Mouse (Mus musculus) ES-E14 (cell line): Measurements from ENCODE around the gene Bmp6. TPM values are rescaled to one million over a fixed set of nuclear protein-coding genes. Genes with fewer than 3 reads are reported as not detected.

ENCODE experiments used
- DNase-seq: peaks from one replicate; pipeline ENCODE4 v3.0.0-alpha.2; 2013; ENCODE audit warnings: low read depth, low spot score
- H3K27ac ChIP-seq: 2 replicates; pipeline ENCODE4 v1.5.1; 2012; ENCODE audit warnings: low read depth, mild to moderate bottlenecking, low read length, moderate library complexity, mixed read lengths; ENCODE audit not compliant: poor library complexity, insufficient read depth, severe bottlenecking
- H3K36me3 ChIP-seq: 2 replicates; pipeline ENCODE4 v1.6.1; 2012; ENCODE audit warnings: mild to moderate bottlenecking, low read length, moderate library complexity, mixed read lengths; ENCODE audit not compliant: control insufficient read depth, poor library complexity, insufficient read depth, severe bottlenecking
- H3K4me1 ChIP-seq, 2 experiments: fragments of 150-350 bp in 1 of 2; sonication (generic) in 1 of 2; 2 replicates each; pipeline ENCODE4 v1.6.1; 2012; ENCODE audit warnings: low read length in 2 of 2, mild to moderate bottlenecking in 1 of 2, mixed read lengths in 1 of 2; ENCODE audit not compliant: control insufficient read depth in 2 of 2, insufficient read depth in 2 of 2, poor library complexity in 1 of 2
- H3K4me3 ChIP-seq, 2 experiments: fragments of 150-350 bp in 1 of 2; sonication (generic) in 1 of 2; 2 replicates each; pipeline ENCODE4 v1.5.1; 2012; ENCODE audit warnings: low read length in 2 of 2, low read depth in 1 of 2, mild to moderate bottlenecking in 1 of 2, mixed read lengths in 1 of 2; ENCODE audit not compliant: insufficient read depth in 1 of 2, poor library complexity in 1 of 2, severe bottlenecking in 1 of 2
- H3K9ac ChIP-seq: 2 replicates; pipeline ENCODE4 v1.6.1; 2012; ENCODE audit warnings: low read depth, mild to moderate bottlenecking, low read length, mixed read lengths; ENCODE audit not compliant: poor library complexity, insufficient read depth, severe bottlenecking
- H3K9me3 ChIP-seq: fragments of 150-350 bp; sonication (generic); 2 replicates; pipeline ENCODE4 v1.6.1; 2012; ENCODE audit warnings: low read depth, mild to moderate bottlenecking, low read length; ENCODE audit not compliant: control insufficient read depth, insufficient read depth
- CHD2 ChIP-seq: IDR thresholded peaks from 2 replicates; pipeline ENCODE4 v1.6.1; 2014; ENCODE audit warnings: mild to moderate bottlenecking, low read depth, low read length, inconsistent platforms
- HCFC1 ChIP-seq: IDR thresholded peaks from 2 replicates; pipeline ENCODE4 v1.6.1; 2012; ENCODE audit warnings: low read length, inconsistent platforms, borderline replicate concordance; ENCODE audit not compliant: insufficient read depth
- MAFK ChIP-seq: IDR thresholded peaks from 2 replicates; pipeline ENCODE4 v1.6.1; 2014; ENCODE audit warnings: mild to moderate bottlenecking, low read depth, low read length, inconsistent platforms; ENCODE audit not compliant: insufficient read depth
- ZC3H11A ChIP-seq: IDR thresholded peaks from 2 replicates; pipeline ENCODE4 v1.6.1; 2012; ENCODE audit warnings: low read depth, mild to moderate bottlenecking, inconsistent platforms, low read length, borderline replicate concordance
- ZNF384 ChIP-seq: IDR thresholded peaks from 2 replicates; pipeline ENCODE4 v1.6.1; 2012; ENCODE audit warnings: low read depth, low read length, inconsistent platforms
- in situ Hi-C, 2 experiments: fragments of 600-800 bp; cut with MboI; formaldehyde crosslinking; loops; one replicate each; pipeline ENCODE4 v1.15.1; 2025; ENCODE audit warnings: low sequenced_read_pairs in 2 of 2, inconsistent platforms in 1 of 2; ENCODE audit not compliant: unreplicated experiment in 2 of 2
- total RNA-seq: library from RNA; depleted of rRNA; stranded (reverse); fragments of 300-350 nt; gene quantifications from 2 replicates; pipeline ENCODE4 v1.2.3, GENCODE M21; 2012

Gene Bmp6
- total RNA-seq, 1 experiment, result 2.1 TPM

GRCm38 (mm10) chr13:38354284-38354683, 9.4 kb downstream of the Bmp6 start:
- no peak overlapping the region for H3K4me3 ChIP-seq
- no peaks in the 10 kb centered on the region for H3K9me3 ChIP-seq
- peaks cover 0 to 3% of the 10 kb centered on the region in 2 experiments; a peak in 1 of 4 replicates for H3K4me1 ChIP-seq
- DNase-seq, result no peak
- in situ Hi-C loops, result no loop called here
- H3K27ac ChIP-seq, result no peak overlapping the region
- no peak for TF ChIP-seq HCFC1
- no peak for TF ChIP-seq CHD2
- TF ChIP-seq MAFK, result no peak
- no peak for TF ChIP-seq ZNF384
- TF ChIP-seq ZC3H11A, result no peak
- H3K36me3 ChIP-seq, result no peaks in the 10 kb centered on the region
- H3K9ac ChIP-seq, result no peak overlapping the region

GRCm38 (mm10) chr13:38359045-38359444, 14.1 kb downstream of the Bmp6 start:
- no peaks in the 10 kb centered on the region for H3K9me3 ChIP-seq
- H3K36me3 ChIP-seq, result no peaks in the 10 kb centered on the region
- in situ Hi-C loops, result no loop called here
- H3K4me1 ChIP-seq, result no peaks in the 10 kb centered on the region
- TF ChIP-seq CHD2, result no peak
- no peak for TF ChIP-seq ZNF384
- no peak for TF ChIP-seq HCFC1
- TF ChIP-seq ZC3H11A, result no peak
- no peak for TF ChIP-seq MAFK
- H3K9ac ChIP-seq, result no peak overlapping the region
- DNase-seq, result no peak
- H3K27ac ChIP-seq, result no peak overlapping the region
- no peak overlapping the region for H3K4me3 ChIP-seq

- DNase-seq, result no peak
- H3K4me3 ChIP-seq, result no peak overlapping the region
- no peaks in the 10 kb centered on the region for H3K4me1 ChIP-seq
- no peak overlapping the region for H3K9ac ChIP-seq
- in situ Hi-C loops, result no loop called here
- H3K27ac ChIP-seq, result no peak overlapping the region
- H3K9me3 ChIP-seq, result no peaks in the 10 kb centered on the region
- no peak for TF ChIP-seq CHD2
- no peak for TF ChIP-seq ZNF384
- no peak for TF ChIP-seq ZC3H11A
- no peak for TF ChIP-seq MAFK
- no peak for TF ChIP-seq HCFC1
- H3K36me3 ChIP-seq, result no peaks in the 10 kb centered on the region
Measured at GRCm38 (mm10) chr13:38362751-38363150, 17.8 kb downstream of the Bmp6 start.

- Histone ChIP-seq H3K9me3 (no peaks in the 10 kb centered on the region), H3K4me3 (no peak overlapping the region), H3K4me1 (no peaks in the 10 kb centered on the region), H3K36me3 (no peaks in the 10 kb centered on the region), H3K27ac (no peak overlapping the region), H3K9ac (no peak overlapping the region)
- in situ Hi-C loops, result no loop called here
- DNase-seq, result no peak
- no peak for TF ChIP-seq MAFK
- TF ChIP-seq ZNF384, result no peak
- TF ChIP-seq ZC3H11A, result no peak
- no peak for TF ChIP-seq HCFC1
- no peak for TF ChIP-seq CHD2
Measured at GRCm38 (mm10) chr13:38363869-38364268, 19.0 kb downstream of the Bmp6 start.

- no peaks in the 10 kb centered on the region for H3K9me3 ChIP-seq
- DNase-seq, result no peak
- no peak overlapping the region for H3K4me3 ChIP-seq
- H3K4me1 ChIP-seq, result no peaks in the 10 kb centered on the region
- no peaks in the 10 kb centered on the region for H3K36me3 ChIP-seq
- in situ Hi-C loops, result no loop called here
- no peak overlapping the region for H3K9ac ChIP-seq
- TF ChIP-seq MAFK (no peak), ZC3H11A (no peak), HCFC1 (no peak), CHD2 (no peak), ZNF384 (no peak)
- H3K27ac ChIP-seq, result no peak overlapping the region
Measured at GRCm38 (mm10) chr13:38369624-38370023, 24.7 kb downstream of the Bmp6 start.
